Mouse (Mus musculus) B cell, adult 2 months (primary cell): Measurements from ENCODE around the gene Stk24.

ENCODE experiments used
- DNase-seq, 2 experiments: peaks; one replicate each; pipeline ENCODE4 v3.0.0; 2022

Stk24 gene

GRCm38 (mm10) chr14:121310325-121311080 lies 69.3 kb downstream of the Stk24 start:
- DNase-seq: peak; percentile 44 to 50

- DNase-seq: no peak
These were observed 69.9 kb downstream of the Stk24 start for GRCm38 (mm10) chr14:121309909-121310308.

GRCm38 (mm10) chr14:121305316-121306064 lies 74.3 kb downstream of the Stk24 start:
- no peak for DNase-seq

- DNase-seq: no peak
These were observed 75.3 kb downstream of the Stk24 start for GRCm38 (mm10) chr14:121304523-121304922.

GRCm38 (mm10) chr14:121299093-121299492 lies 80.7 kb downstream of the Stk24 start:
- DNase-seq: no peak

- DNase-seq: no peak
These were observed 81.3 kb downstream of the Stk24 start for GRCm38 (mm10) chr14:121298537-121298936.

GRCm38 (mm10) chr14:121297103-121297502 lies 82.7 kb downstream of the Stk24 start:
- DNase-seq: no peak

GRCm38 (mm10) chr14:121294484-121294883 lies 85.3 kb downstream of the Stk24 start:
- no peak for DNase-seq

GRCm38 (mm10) chr14:121292391-121292790 lies 87.4 kb downstream of the Stk24 start:
- no peak for DNase-seq

GRCm38 (mm10) chr14:121291881-121292280 lies 87.9 kb downstream of the Stk24 start:
- no peak for DNase-seq

- no peak for DNase-seq
These were observed 94.3 kb downstream of the Stk24 start for GRCm38 (mm10) chr14:121285379-121286120.

- no peak for DNase-seq
These were observed 98.5 kb downstream of the Stk24 start for GRCm38 (mm10) chr14:121281336-121281710.

- DNase-seq: no peak
These were observed 99.0 kb downstream of the Stk24 start for GRCm38 (mm10) chr14:121280601-121281335.

- peak; percentile 83 to 85 for DNase-seq
These were observed 100.7 kb downstream of the Stk24 start for GRCm38 (mm10) chr14:121279106-121279505.

- no peak for DNase-seq
These were observed 103.8 kb downstream of the Stk24 start for GRCm38 (mm10) chr14:121276016-121276415.

- no peak for DNase-seq
These were observed 104.8 kb downstream of the Stk24 start for GRCm38 (mm10) chr14:121274985-121275384.

- no peak for DNase-seq
These were observed 109.3 kb downstream of the Stk24 start for GRCm38 (mm10) chr14:121270490-121270889.

GRCm38 (mm10) chr14:121267801-121268200 lies 112.0 kb downstream of the Stk24 start:
- no peak for DNase-seq

GRCm38 (mm10) chr14:121264453-121264852 lies 115.4 kb downstream of the Stk24 start:
- no peak for DNase-seq

GRCm38 (mm10) chr14:121263912-121264311 lies 115.9 kb downstream of the Stk24 start:
- no peak for DNase-seq

- no peak for DNase-seq
These were observed 117.2 kb downstream of the Stk24 start for GRCm38 (mm10) chr14:121262606-121263005.

- no peak for DNase-seq
These were observed 118.5 kb downstream of the Stk24 start for GRCm38 (mm10) chr14:121261229-121261879.
